Mouse (Mus musculus) liver, embryonic 11.5 days (tissue): Measurements from ENCODE around the gene Olfr639. TPM values are rescaled to one million over a fixed set of nuclear protein-coding genes. Genes with fewer than 3 reads are reported as not detected.
"Not testable (repeated sequence)": the region's sequence is repeated elsewhere in the genome, so short reads cannot be mapped to it uniquely, and the experiment has no call there.

ENCODE experiments used
- ATAC-seq: fragments of 200-750 bp; cut with Nextera tagmentation; replicated peaks from 2 replicates; pipeline ENCODE4 v1.8.0; 2017; ENCODE audit warnings: moderate number of reproducible peaks, mild to moderate bottlenecking, moderate TSS enrichment, moderate library complexity; ENCODE audit not compliant: low FRiP score
- DNase-seq: peaks from one replicate; pipeline ENCODE4 v3.0.0-alpha.2; 2017; ENCODE audit warnings: low spot score
- H3K27ac ChIP-seq: fragments of 300-500 bp; sonication (generic); 2 replicates; pipeline ENCODE4 v1.5.1; 2014; ENCODE audit warnings: mild to moderate bottlenecking, low read depth, low read length, control low read depth
- H3K27me3 ChIP-seq: fragments of 300-500 bp; sonication (generic); replicated peaks from 2 replicates; pipeline ENCODE4 v1.6.1; 2014; ENCODE audit warnings: low read length, mixed read lengths; ENCODE audit not compliant: control insufficient read depth, insufficient read depth
- H3K36me3 ChIP-seq: fragments of 300-500 bp; sonication (generic); 2 replicates; pipeline ENCODE4 v1.6.1; 2014; ENCODE audit warnings: mild to moderate bottlenecking, low read length, moderate library complexity, mixed read lengths; ENCODE audit not compliant: control insufficient read depth, insufficient read depth
- H3K4me1 ChIP-seq: fragments of 300-500 bp; sonication (generic); replicated peaks from 2 replicates; pipeline ENCODE4 v1.6.1; 2014; ENCODE audit warnings: low read length, mixed read lengths; ENCODE audit not compliant: control insufficient read depth, insufficient read depth
- H3K4me2 ChIP-seq: fragments of 300-500 bp; sonication (generic); 2 replicates; pipeline ENCODE4 v1.6.1; 2014; ENCODE audit warnings: mild to moderate bottlenecking, control low read depth, moderate library complexity
- H3K4me3 ChIP-seq: fragments of 300-500 bp; sonication (generic); 2 replicates; pipeline ENCODE4 v1.5.1; 2014; ENCODE audit warnings: low read depth, low read length, control low read depth
- H3K9ac ChIP-seq: fragments of 300-500 bp; sonication (generic); 2 replicates; pipeline ENCODE4 v1.6.1; 2014; ENCODE audit warnings: low read depth, low read length, control low read depth
- H3K9me3 ChIP-seq: fragments of 300-500 bp; sonication (generic); 2 replicates; pipeline ENCODE4 v1.6.1; 2016; ENCODE audit warnings: low read length, inconsistent platforms, mixed read lengths; ENCODE audit not compliant: control insufficient read depth
- WGBS: fragments of 180-500 bp; shearing (Covaris S2); extraction: QIAGEN DNeasy Blood & Tissue Kit; methylation state at CpG from one replicate; pipeline ENCODE4 v1.1.7; 2014; 5-methylcytosine and 5-hydroxymethylcytosine counted together
- polyA plus RNA-seq: library from polyadenylated mRNA; unstranded; fragments of >200 nt; fragmentation: Nextera tagmentation; extraction: Ambion mirVana; gene quantifications from 2 replicates; pipeline ENCODE4 v1.2.1, GENCODE M21; 2014

The Olfr639 gene
- polyA plus RNA-seq, 1 experiment from 2014 or later = not detected

- Histone ChIP-seq H3K4me2 (no peak overlapping the region), H3K4me1 (no peaks in the 10 kb centered on the region), H3K4me3 (no peak overlapping the region), H3K27me3 (no peaks in the 10 kb centered on the region), H3K9ac (no peak overlapping the region), H3K27ac (no peak overlapping the region), H3K36me3 (no peaks in the 10 kb centered on the region), H3K9me3 (no peaks in the 10 kb centered on the region)
- DNase-seq (no peak), ATAC-seq (no peak)
- WGBS = 74% methylated on average over 1 of the region's 1 CpGs
Observed at GRCm38 (mm10) chr7:104018953-104019352, 1.9 kb upstream of the Olfr639 start.

GRCm38 (mm10) chr7:103999124-103999523 lies 18.0 kb downstream of the Olfr639 start:
- H3K27ac ChIP-seq = no peak overlapping the region
- no peak overlapping the region for H3K9ac ChIP-seq
- ATAC-seq = no peak

GRCm38 (mm10) chr7:103998446-103998845 lies 18.7 kb downstream of the Olfr639 start, which contains the start of gene Olfr638:
Gene Olfr638 (plus strand): TSS chr7:103998746.
- Histone ChIP-seq H3K27me3 (no peaks in the 10 kb centered on the region), H3K4me1 (no peaks in the 10 kb centered on the region), H3K4me2 (no peak within 1 kb of the TSS), H3K9me3 (no peaks in the 10 kb centered on the region), H3K4me3 (no peak within 1 kb of the TSS), H3K27ac (no peak within 1 kb of the TSS), H3K9ac (no peak within 1 kb of the TSS), H3K36me3 (no peaks in the 10 kb centered on the region)
- no peak for DNase-seq
- ATAC-seq = no peak

More at GRCm38 (mm10) chr7:103999124-103999523, 18.0 kb downstream of the Olfr639 start:
- no peak for DNase-seq
- Histone ChIP-seq H3K4me3 (no peak overlapping the region), H3K27me3 (no peaks in the 10 kb centered on the region), H3K36me3 (no peaks in the 10 kb centered on the region), H3K4me1 (no peaks in the 10 kb centered on the region), H3K4me2 (no peak overlapping the region), H3K9me3 (no peaks in the 10 kb centered on the region)

- H3K4me2 ChIP-seq = no peak overlapping the region
- H3K9ac ChIP-seq = no peak overlapping the region
- no peak for ATAC-seq
- DNase-seq = no peak
- H3K4me3 ChIP-seq = no peak overlapping the region
- no peaks in the 10 kb centered on the region for H3K36me3 ChIP-seq
- no peaks in the 10 kb centered on the region for H3K9me3 ChIP-seq
- H3K27me3 ChIP-seq = no peaks in the 10 kb centered on the region
- no peak overlapping the region for H3K27ac ChIP-seq
- H3K4me1 ChIP-seq = no peaks in the 10 kb centered on the region
- WGBS = 44% methylated on average over 1 of the region's 1 CpGs
Observed at GRCm38 (mm10) chr7:103971782-103972181, 45.3 kb downstream of the Olfr639 start.

GRCm38 (mm10) chr7:103970852-103971251 lies 46.3 kb downstream of the Olfr639 start, which contains the start of gene Olfr635:
Gene Olfr635 (plus strand): TSS chr7:103971152.
- Histone ChIP-seq H3K36me3 (no peaks in the 10 kb centered on the region), H3K9me3 (no peaks in the 10 kb centered on the region), H3K27me3 (no peaks in the 10 kb centered on the region), H3K4me2 (no peak within 1 kb of the TSS), H3K9ac (no peak within 1 kb of the TSS), H3K27ac (no peak within 1 kb of the TSS), H3K4me1 (no peaks in the 10 kb centered on the region), H3K4me3 (no peak within 1 kb of the TSS)
- ATAC-seq (no peak), DNase-seq (no peak)
- 71% methylated on average over 1 of the region's 1 CpGs for WGBS

GRCm38 (mm10) chr7:103966873-103967272 lies 50.2 kb downstream of the Olfr639 start:
- H3K27ac ChIP-seq, DNase-seq, H3K9me3 ChIP-seq, H3K4me3 ChIP-seq, H3K36me3 ChIP-seq, H3K9ac ChIP-seq, H3K27me3 ChIP-seq, H3K4me2 ChIP-seq, ATAC-seq, H3K4me1 ChIP-seq: not testable (repeated sequence)
- WGBS = 92% methylated on average over 22 of the region's 22 CpGs

Other genes with a start within 250 kb of the Olfr639 start
- not detected in 2 replicates for gene Olfr69, start 245.7 kb downstream of the Olfr639 start, polyA plus RNA-seq
- not detected in 2 replicates for gene Olfr68, start 237.6 kb downstream of the Olfr639 start, polyA plus RNA-seq
- gene Olfr67, start 225.5 kb downstream of the Olfr639 start, polyA plus RNA-seq = not detected in 2 replicates
- 7,398 and 7,943 TPM in 2 replicates for gene Hbb-bt, start 203.3 kb downstream of the Olfr639 start, polyA plus RNA-seq
- gene Hbb-bs, start 189.2 kb downstream of the Olfr639 start, polyA plus RNA-seq = 9,439 and 11,024 TPM in 2 replicates
- gene Hbb-bh2, start 176.8 kb downstream of the Olfr639 start, polyA plus RNA-seq = not detected in 2 replicates
- gene Hbb-bh1, start 174.1 kb downstream of the Olfr639 start, polyA plus RNA-seq = 4,066 and 4,428 TPM in 2 replicates
- gene Hbb-y, start 164.1 kb downstream of the Olfr639 start, polyA plus RNA-seq = 15,021 and 16,786 TPM in 2 replicates
- gene Olfr66, start 131.1 kb downstream of the Olfr639 start, polyA plus RNA-seq = not detected in 2 replicates
- not detected in 2 replicates for gene Olfr64, start 122.8 kb downstream of the Olfr639 start, polyA plus RNA-seq
- gene Olfr65, start 113.8 kb downstream of the Olfr639 start, polyA plus RNA-seq = not detected in 2 replicates
- gene Olfr631, start 88.5 kb downstream of the Olfr639 start, polyA plus RNA-seq = not detected in 2 replicates
- gene Olfr632, start 83.0 kb downstream of the Olfr639 start, polyA plus RNA-seq = 0.12 TPM in 1 of 2 replicates, not detected in the other
- gene Olfr633, start 72.9 kb downstream of the Olfr639 start, polyA plus RNA-seq = not detected in 2 replicates
- not detected in 2 replicates for gene Olfr635, start 46.2 kb downstream of the Olfr639 start, polyA plus RNA-seq
- gene Olfr638, start 18.6 kb downstream of the Olfr639 start, polyA plus RNA-seq = not detected in 2 replicates
- not detected in 2 replicates for gene Olfr640, start 8.3 kb upstream of the Olfr639 start, polyA plus RNA-seq
- not detected in 2 replicates for gene Olfr641, start 18.1 kb upstream of the Olfr639 start, polyA plus RNA-seq
- gene Olfr642, start 35.4 kb upstream of the Olfr639 start, polyA plus RNA-seq = not detected in 2 replicates
- gene 4930516K23Rik, start 44.1 kb upstream of the Olfr639 start, polyA plus RNA-seq = not detected in 2 replicates
- gene Olfr644, start 54.6 kb upstream of the Olfr639 start, polyA plus RNA-seq = not detected in 2 replicates
- not detected in 2 replicates for gene Olfr645, start 68.2 kb upstream of the Olfr639 start, polyA plus RNA-seq
- not detected in 2 replicates for gene Olfr646, start 87.6 kb upstream of the Olfr639 start, polyA plus RNA-seq
- not detected in 2 replicates for gene Ubqln5, start 112.5 kb upstream of the Olfr639 start, polyA plus RNA-seq
- gene Olfr643, start 120.1 kb upstream of the Olfr639 start, polyA plus RNA-seq = not detected in 2 replicates
- not detected in 2 replicates for gene Ubqln3, start 126.0 kb upstream of the Olfr639 start, polyA plus RNA-seq
- gene Ubqlnl, start 133.3 kb upstream of the Olfr639 start, polyA plus RNA-seq = not detected in 2 replicates
- not detected in 2 replicates for gene Olfm5, start 147.5 kb upstream of the Olfr639 start, polyA plus RNA-seq
- gene Olfr648, start 166.1 kb upstream of the Olfr639 start, polyA plus RNA-seq = 0.08 and 0.19 TPM in 2 replicates
- not detected in 2 replicates for gene Olfr649, start 178.7 kb upstream of the Olfr639 start, polyA plus RNA-seq
- gene Trim6, start 201.5 kb upstream of the Olfr639 start, polyA plus RNA-seq = 3.6 and 4.2 TPM in 2 replicates
- 1.4 and 2.1 TPM in 2 replicates for gene Trim34a, start 227.2 kb upstream of the Olfr639 start, polyA plus RNA-seq